8 mouse cellular contexts compared by ENCODE assay signal in the genomic region with DNA sequence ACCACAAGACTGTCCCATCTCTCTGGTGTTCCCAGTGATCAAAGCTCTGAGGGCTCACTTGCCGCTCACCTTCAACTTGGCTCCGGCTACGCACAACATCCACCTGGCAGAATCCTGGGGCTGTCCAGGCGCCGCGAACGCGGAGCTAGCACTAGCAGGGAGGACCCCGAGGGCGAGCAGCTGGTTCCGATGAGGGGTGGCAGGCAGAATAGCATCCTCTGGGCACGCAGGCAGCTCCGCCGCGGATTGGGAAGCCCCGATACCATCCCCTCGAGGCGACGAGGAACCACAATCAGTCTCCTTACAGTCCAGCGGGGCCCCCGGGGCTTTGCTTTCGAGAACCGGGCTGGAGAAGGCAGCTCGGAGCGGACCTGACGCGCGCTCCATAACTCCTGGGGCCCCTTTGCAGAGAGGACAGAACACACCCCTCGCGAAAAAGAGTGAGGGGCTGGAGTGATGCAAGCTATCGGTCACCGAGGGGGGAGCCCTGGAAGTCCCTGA. TPM values are rescaled to one million over a fixed set of nuclear protein-coding genes. Genes with fewer than 3 reads are reported as not detected.
DNase-seq lines count a peak whose midpoint lies in the region; ATAC-seq and TF ChIP-seq lines count a peak whose summit lies in the region.

No protein-coding gene starts in this region.

- peaks cover 20% of the 10 kb centered on the region for H3K27me3 ChIP-seq in liver, postnatal 0 days (ENCODE audit: insufficient read depth, low read length)
- H3K27me3 ChIP-seq in neural tube, embryonic 13.5 days = peaks cover 24% of the 10 kb centered on the region
- H3K27me3 ChIP-seq in thymus, adult 2 months (ENCODE audit: control insufficient read depth, insufficient read depth, low read length) = no peaks in the 10 kb centered on the region

- H3K4me2 ChIP-seq in liver, postnatal 0 days (ENCODE audit: low read depth, low read length) = peak overlapping the region; percentile 100
- H3K4me2 ChIP-seq in neural tube, embryonic 13.5 days = peak overlapping the region; percentile 99

- H3K9me3 ChIP-seq in liver, postnatal 0 days (ENCODE audit: low read length) = no peaks in the 10 kb centered on the region
- no peaks in the 10 kb centered on the region for H3K9me3 ChIP-seq in neural tube, embryonic 13.5 days

- TF ChIP-seq POLR2A in thymus, adult 2 months (IDR thresholded peaks at IDR 0.05; ENCODE audit: control insufficient read depth, extremely low read depth, insufficient read depth, low read length, poor library complexity) = no peak

- H3K4me1 ChIP-seq in liver, postnatal 0 days (ENCODE audit: insufficient read depth) = peaks cover 9% of the 10 kb centered on the region
- peaks cover 63% of the 10 kb centered on the region for H3K4me1 ChIP-seq in neural tube, embryonic 13.5 days (replicated peaks)
- peaks cover 17% of the 10 kb centered on the region for H3K4me1 ChIP-seq in thymus, adult 2 months (replicated peaks; ENCODE audit: control insufficient read depth, insufficient read depth, low read length)

- H3K4me3 ChIP-seq in liver, postnatal 0 days (ENCODE audit: low read depth, low read length) = peak overlapping the region; percentile 99
- H3K4me3 ChIP-seq in neural tube, embryonic 13.5 days = peak overlapping the region; percentile 88
- H3K4me3 ChIP-seq in thymus, adult 2 months (ENCODE audit: control insufficient read depth, insufficient read depth, low read length) = peak overlapping the region; percentile 99

- DNase-seq in left cerebral cortex, adult 18-20 months (ENCODE audit: low spot score in 2 of 2) = peak; percentile 13 to 16
- DNase-seq in left cerebral cortex, adult 11 months (ENCODE audit: low spot score) = no peak
- DNase-seq in embryo, embryonic 9.5 days (ENCODE audit: extremely low spot score) = peak; percentile 58
- peak; percentile 48 to 77 for DNase-seq in heart, adult 18-20 months
- DNase-seq in kidney, adult 18-20 months = peak; percentile 76
- DNase-seq in liver, postnatal 0 days = peak; percentile 56
- DNase-seq in thymus, adult 2 months = peak; percentile 57

- peak overlapping the region; percentile 36; the same call in 1 of the 2 replicates for H3K27ac ChIP-seq in liver, postnatal 0 days (ENCODE audit: low read depth)
- peak overlapping the region; percentile 98 for H3K27ac ChIP-seq in neural tube, embryonic 13.5 days (replicated peaks)
- H3K27ac ChIP-seq in thymus, adult 2 months (ENCODE audit: control insufficient read depth, insufficient read depth, low read length) = peak overlapping the region; percentile 6; the same call in 1 of the 2 replicates

- peak overlapping the region; percentile 84 for H3K9ac ChIP-seq in liver, postnatal 0 days (replicated peaks)
- H3K9ac ChIP-seq in neural tube, embryonic 13.5 days = peak overlapping the region; percentile 94

- 3% methylated on average over 32 of the region's 32 CpGs for WGBS in liver, postnatal 0 days (ENCODE audit: insufficient replicate concordance)
- under 1% methylated on average over 32 of the region's 32 CpGs for WGBS in neural tube, embryonic 13.5 days
- WGBS in thymus, adult 2 months = 1% methylated on average over 32 of the region's 32 CpGs

- TF ChIP-seq EP300 in liver, postnatal 0 days (IDR thresholded peaks at IDR 0.05; ENCODE audit: low read depth) = no peak

- no peaks in the 10 kb centered on the region for H3K36me3 ChIP-seq in liver, postnatal 0 days (replicated peaks; ENCODE audit: insufficient read depth, low read length)
- no peaks in the 10 kb centered on the region for H3K36me3 ChIP-seq in neural tube, embryonic 13.5 days
- no peaks in the 10 kb centered on the region for H3K36me3 ChIP-seq in thymus, adult 2 months (ENCODE audit: control insufficient read depth, insufficient read depth, low read length)

- no peak for TF ChIP-seq CTCF in liver, postnatal 0 days (IDR thresholded peaks at IDR 0.05; ENCODE audit: low read depth)
- TF ChIP-seq CTCF in thymus, adult 2 months (IDR thresholded peaks at IDR 0.05; ENCODE audit: borderline replicate concordance, control insufficient read depth, extremely low read depth, insufficient read depth, low read length, poor library complexity) = no peak

- ATAC-seq in liver, postnatal 0 days = no peak
- no peak for ATAC-seq in neural tube, embryonic 13.5 days (ENCODE audit: low read depth)

RNA-seq across cellular contexts. Expression of gene Cux1, which starts 1.9 kb away (rescaled TPM):
- 100 to 1,000 TPM; 104 to 116 TPM for total RNA-seq in left cerebral cortex, adult 18-20 months (2021)
- 10 to 100 TPM; 78.7 to 87.5 TPM for total RNA-seq in heart, adult 18-20 months (2021)
- polyA plus RNA-seq in liver, postnatal 0 days (2015; fragmentation: Nextera tagmentation; extraction: Ambion mirVana) = 9.2 and 10.7 TPM in 2 replicates
- 93.9 and 102 TPM in 2 replicates for polyA plus RNA-seq in neural tube, embryonic 13.5 days (2015; fragmentation: Nextera tagmentation; extraction: Ambion mirVana)
- 164 and 205 TPM in 2 replicates for polyA plus RNA-seq in thymus, adult 2 months (2012; rRNA removed)

Comparison
In these comparisons a context has a peak if more than half of its experiments do, and no peak if none do; other contexts are left out.
1. H3K27ac ChIP-seq: peak in every context shown above with its lines; median percentile 98 in neural tube, embryonic 13.5 days; 36 in liver, postnatal 0 days; 6 in thymus, adult 2 months.